Mouse (Mus musculus): Measurements from ENCODE around the gene Ntrk2. TPM values are rescaled to one million over a fixed set of nuclear protein-coding genes. Genes with fewer than 3 reads are reported as not detected.
A peak's percentile ranks its signal among the peaks of the same experiment; 100 is the strongest.

Gene Ntrk2
- total and polyA plus RNA-seq, 2 experiments from 2014 or later: 141 to 207 TPM

- Histone ChIP-seq H3K27me3 (ENCODE audit: insufficient read depth, low read length) (no peaks in the 10 kb centered on the region), H3K9ac (replicated peaks; ENCODE audit: low read length, poor library complexity, severe bottlenecking) (no peak overlapping the region), H3K27ac (ENCODE audit: low read depth, low read length) (no peak overlapping the region), H3K4me2 (ENCODE audit: low read depth, low read length, poor library complexity, severe bottlenecking) (no peak overlapping the region), H3K4me1 (ENCODE audit: insufficient read depth, low read length) (no peaks in the 10 kb centered on the region), H3K4me3 (ENCODE audit: low read depth, low read length) (no peak overlapping the region), H3K9me3 (ENCODE audit: low read length) (no peaks in the 10 kb centered on the region), H3K36me3 (ENCODE audit: insufficient read depth, low read length) (no peaks in the 10 kb centered on the region)
- no peak for TF ChIP-seq CTCF (IDR thresholded peaks at IDR 0.05)
- WGBS: 43% methylated on average over 3 of the region's 3 CpGs
- no peak for DNase-seq (ENCODE audit: low spot score)
- no peak for ATAC-seq (ENCODE audit: low FRiP score)
Measured at GRCm38 (mm10) chr13:59176021-59176420, 369.7 kb downstream of the Ntrk2 start.

GRCm38 (mm10) chr13:59176485-59176884 lies 370.1 kb downstream of the Ntrk2 start:
- ATAC-seq (ENCODE audit: low FRiP score): no peak
- 69% methylated on average over 9 of the region's 9 CpGs for WGBS
- no peak for TF ChIP-seq CTCF (IDR thresholded peaks at IDR 0.05)
- Histone ChIP-seq H3K4me2 (ENCODE audit: low read depth, low read length, poor library complexity, severe bottlenecking) (no peak overlapping the region), H3K9me3 (ENCODE audit: low read length) (no peaks in the 10 kb centered on the region), H3K4me1 (ENCODE audit: insufficient read depth, low read length) (no peaks in the 10 kb centered on the region), H3K27me3 (ENCODE audit: insufficient read depth, low read length) (no peaks in the 10 kb centered on the region), H3K9ac (replicated peaks; ENCODE audit: low read length, poor library complexity, severe bottlenecking) (no peak overlapping the region), H3K36me3 (ENCODE audit: insufficient read depth, low read length) (no peaks in the 10 kb centered on the region), H3K4me3 (ENCODE audit: low read depth, low read length) (no peak overlapping the region), H3K27ac (ENCODE audit: low read depth, low read length) (no peak overlapping the region)
- DNase-seq (ENCODE audit: low spot score): no peak

- no peaks in the 10 kb centered on the region for H3K4me1 ChIP-seq (ENCODE audit: insufficient read depth, low read length)
- no peak overlapping the region; the same call in 1 of the 2 replicates for H3K27ac ChIP-seq (ENCODE audit: low read depth, low read length)
- H3K4me2 ChIP-seq (ENCODE audit: low read depth, low read length, poor library complexity, severe bottlenecking): no peak overlapping the region
- DNase-seq (ENCODE audit: low spot score): no peak
- 62% methylated on average over 9 of the region's 9 CpGs for WGBS
- TF ChIP-seq CTCF (IDR thresholded peaks at IDR 0.05): no peak
- H3K9me3 ChIP-seq (ENCODE audit: low read length): no peaks in the 10 kb centered on the region
- no peaks in the 10 kb centered on the region for H3K27me3 ChIP-seq (ENCODE audit: insufficient read depth, low read length)
- no peaks in the 10 kb centered on the region for H3K36me3 ChIP-seq (ENCODE audit: insufficient read depth, low read length)
- H3K4me3 ChIP-seq (ENCODE audit: low read depth, low read length): no peak overlapping the region
- no peak overlapping the region for H3K9ac ChIP-seq (replicated peaks; ENCODE audit: low read length, poor library complexity, severe bottlenecking)
- ATAC-seq (ENCODE audit: low FRiP score): no peak
Measured at GRCm38 (mm10) chr13:59177003-59177402, 370.6 kb downstream of the Ntrk2 start.

GRCm38 (mm10) chr13:59179986-59180385 lies 373.6 kb downstream of the Ntrk2 start:
- no peak for TF ChIP-seq CTCF (IDR thresholded peaks at IDR 0.05)
- WGBS: 53% methylated on average over 4 of the region's 4 CpGs
- DNase-seq (ENCODE audit: low spot score) (no peak), ATAC-seq (ENCODE audit: low FRiP score) (no peak)
- Histone ChIP-seq H3K27ac (ENCODE audit: low read depth, low read length) (no peak overlapping the region), H3K36me3 (ENCODE audit: insufficient read depth, low read length) (no peaks in the 10 kb centered on the region), H3K4me2 (ENCODE audit: low read depth, low read length, poor library complexity, severe bottlenecking) (no peak overlapping the region), H3K4me1 (ENCODE audit: insufficient read depth, low read length) (no peaks in the 10 kb centered on the region), H3K9ac (replicated peaks; ENCODE audit: low read length, poor library complexity, severe bottlenecking) (no peak overlapping the region), H3K4me3 (ENCODE audit: low read depth, low read length) (no peak overlapping the region), H3K27me3 (ENCODE audit: insufficient read depth, low read length) (no peaks in the 10 kb centered on the region), H3K9me3 (ENCODE audit: low read length) (no peaks in the 10 kb centered on the region)

GRCm38 (mm10) chr13:59180781-59181180 lies 374.4 kb downstream of the Ntrk2 start:
- Histone ChIP-seq H3K9ac (replicated peaks; ENCODE audit: low read length, poor library complexity, severe bottlenecking) (no peak overlapping the region), H3K4me3 (ENCODE audit: low read depth, low read length) (no peak overlapping the region), H3K27me3 (ENCODE audit: insufficient read depth, low read length) (no peaks in the 10 kb centered on the region), H3K4me2 (ENCODE audit: low read depth, low read length, poor library complexity, severe bottlenecking) (peak overlapping the region; percentile 22; the same call in 1 of the 2 replicates), H3K9me3 (ENCODE audit: low read length) (no peaks in the 10 kb centered on the region), H3K36me3 (ENCODE audit: insufficient read depth, low read length) (no peaks in the 10 kb centered on the region), H3K27ac (ENCODE audit: low read depth, low read length) (peak overlapping the region; percentile 57; the same call in 1 of the 2 replicates), H3K4me1 (ENCODE audit: insufficient read depth, low read length) (no peaks in the 10 kb centered on the region)
- WGBS: 44% methylated on average over 10 of the region's 10 CpGs
- TF ChIP-seq CTCF (IDR thresholded peaks at IDR 0.05): no peak
- ATAC-seq (ENCODE audit: low FRiP score) (no peak), DNase-seq (ENCODE audit: low spot score) (peak; percentile 71)

- no peaks in the 10 kb centered on the region for H3K4me1 ChIP-seq (ENCODE audit: insufficient read depth, low read length)
- H3K9ac ChIP-seq (replicated peaks; ENCODE audit: low read length, poor library complexity, severe bottlenecking): no peak overlapping the region
- 40% methylated on average over 16 of the region's 16 CpGs for WGBS
- H3K27me3 ChIP-seq (ENCODE audit: insufficient read depth, low read length): no peaks in the 10 kb centered on the region
- TF ChIP-seq CTCF (IDR thresholded peaks at IDR 0.05): no peak
- H3K36me3 ChIP-seq (ENCODE audit: insufficient read depth, low read length): no peaks in the 10 kb centered on the region
- DNase-seq (ENCODE audit: low spot score): no peak
- H3K4me2 ChIP-seq (ENCODE audit: low read depth, low read length, poor library complexity, severe bottlenecking): peak overlapping the region; percentile 22; the same call in 1 of the 2 replicates
- no peak for ATAC-seq (ENCODE audit: low FRiP score)
- no peak overlapping the region for H3K4me3 ChIP-seq (ENCODE audit: low read depth, low read length)
- no peaks in the 10 kb centered on the region for H3K9me3 ChIP-seq (ENCODE audit: low read length)
- peak overlapping the region; percentile 57; the same call in 1 of the 2 replicates for H3K27ac ChIP-seq (ENCODE audit: low read depth, low read length)
Measured at GRCm38 (mm10) chr13:59181188-59181947, 375.0 kb downstream of the Ntrk2 start.
